Mouse (Mus musculus): ENCODE data around the gene Tnfrsf14.

- no peak for TF ChIP-seq CTCF (IDR thresholded peaks at IDR 0.05; ENCODE audit: control insufficient read depth, insufficient read depth, insufficient replicate concordance, low read depth, low read length)
- no peak for TF ChIP-seq POLR2A (IDR thresholded peaks at IDR 0.05; ENCODE audit: control insufficient read depth, low read depth, low read length)
These were observed 28.2 kb upstream of the Tnfrsf14 start for GRCm38 (mm10) chr4:154956604-154957003.

Measured in testis, adult 2 months (tissue).